Mouse (Mus musculus): ENCODE measurements around the gene Eef1a2. TPM values are rescaled to one million over a fixed set of nuclear protein-coding genes. Genes with fewer than 3 reads are reported as not detected.

Eef1a2 gene
- polyA plus RNA-seq (2015; fragmentation: Nextera tagmentation; extraction: Ambion mirVana) = 10.0 and 11.0 TPM in 2 replicates

DNA sequence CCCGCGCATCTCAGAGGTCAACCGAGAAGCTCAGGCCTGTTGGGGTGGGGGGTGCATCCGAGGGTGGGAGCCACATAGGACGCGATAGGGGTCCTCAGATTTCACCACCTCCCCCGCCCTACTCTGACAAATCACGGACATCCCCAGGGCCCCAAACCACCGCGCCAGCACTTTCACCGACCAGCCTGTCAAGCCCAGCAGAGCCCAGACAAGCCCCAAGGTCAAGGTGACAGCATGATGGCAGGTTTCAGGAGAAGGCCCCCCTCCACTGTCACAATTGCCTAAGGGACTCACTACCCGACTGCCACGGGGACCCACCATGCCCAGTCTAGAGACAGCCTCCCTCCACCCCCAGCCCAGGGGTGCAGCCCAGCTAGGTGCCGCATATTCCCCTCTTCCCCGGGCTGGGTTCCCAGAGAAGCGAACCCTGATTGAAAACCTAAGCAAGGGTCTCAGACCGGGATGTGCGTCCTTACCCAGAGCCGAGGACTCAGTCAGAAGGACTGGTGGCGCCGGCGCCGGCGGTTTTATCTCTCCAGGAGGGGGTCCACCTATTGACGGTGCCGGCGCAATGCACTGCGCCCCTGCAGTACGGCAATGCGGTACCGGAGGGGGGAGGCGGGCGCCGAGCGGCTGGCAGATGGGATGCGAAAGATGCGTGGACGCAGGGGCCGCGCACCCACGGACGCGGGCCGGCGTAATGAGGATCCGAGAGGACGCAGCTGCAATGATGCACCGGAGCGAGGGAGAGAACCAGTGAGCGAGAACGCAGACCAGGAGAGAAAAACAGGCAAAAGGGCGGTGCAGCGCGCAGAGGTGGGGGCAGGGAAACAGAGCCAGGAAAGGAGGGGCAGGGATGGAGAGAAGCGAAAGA, at the start of gene Eef1a2:
Eef1a2 (minus strand) TSS at position 767 of the 874 bp plus-strand sequence.
- no peaks in the 10 kb centered on the region for H3K9me3 ChIP-seq (replicated peaks; ENCODE audit: control insufficient read depth, low read length, poor library complexity, severe bottlenecking)
- H3K4me1 ChIP-seq (ENCODE audit: control insufficient read depth, insufficient read depth, low read length) = peaks cover 47% of the 10 kb centered on the region
- peak within 1 kb of the TSS; percentile 91 for H3K9ac ChIP-seq (ENCODE audit: low read depth, low read length)
- H3K4me2 ChIP-seq (ENCODE audit: low read length) = peak within 1 kb of the TSS; percentile 78
- 2% methylated on average over 55 of the region's 55 CpGs for WGBS
- H3K36me3 ChIP-seq (ENCODE audit: control insufficient read depth, insufficient read depth, low read length) = peaks cover 11% of the 10 kb centered on the region
- peak; percentile 77 for ATAC-seq
- no peaks in the 10 kb centered on the region for H3K27me3 ChIP-seq (ENCODE audit: control insufficient read depth, insufficient read depth, low read depth, low read length)
- peak within 1 kb of the TSS; percentile 72 for H3K4me3 ChIP-seq (ENCODE audit: low read depth, low read length)
- peak within 1 kb of the TSS; percentile 91 for H3K27ac ChIP-seq (ENCODE audit: low read length)

DNA sequence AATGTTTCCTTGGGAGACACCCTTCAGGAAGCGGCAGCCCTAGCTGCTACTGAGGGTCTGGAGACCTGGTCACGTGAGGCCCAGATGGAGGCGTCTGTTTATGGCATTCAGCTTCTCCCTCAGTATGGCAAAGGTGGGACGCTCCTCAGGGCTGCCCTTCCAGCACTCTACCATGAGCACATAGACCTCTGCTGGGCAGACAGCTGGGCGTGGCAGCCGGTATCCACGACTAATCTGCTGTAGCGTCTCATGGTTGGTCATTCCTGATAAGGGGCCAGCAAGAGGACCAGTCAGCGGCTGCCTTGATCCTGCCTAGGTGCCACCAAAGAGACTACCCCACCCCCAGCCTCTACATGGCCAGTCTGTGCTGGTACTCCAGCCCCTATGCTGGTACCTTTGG, 49.3 kb upstream of the Eef1a2 start:
- Histone ChIP-seq H3K9ac (ENCODE audit: low read depth, low read length) (no peak overlapping the region), H3K27ac (ENCODE audit: low read length) (no peak overlapping the region), H3K4me1 (ENCODE audit: control insufficient read depth, insufficient read depth, low read length) (no peaks in the 10 kb centered on the region), H3K9me3 (replicated peaks; ENCODE audit: control insufficient read depth, low read length, poor library complexity, severe bottlenecking) (no peaks in the 10 kb centered on the region), H3K27me3 (ENCODE audit: control insufficient read depth, insufficient read depth, low read depth, low read length) (peaks cover 2% of the 10 kb centered on the region; the same call in 1 of the 2 replicates), H3K4me2 (ENCODE audit: low read length) (no peak overlapping the region), H3K4me3 (ENCODE audit: low read depth, low read length) (no peak overlapping the region), H3K36me3 (ENCODE audit: control insufficient read depth, insufficient read depth, low read length) (no peaks in the 10 kb centered on the region)
- ATAC-seq = no peak
- WGBS = 85% methylated on average over 9 of the region's 9 CpGs

DNA sequence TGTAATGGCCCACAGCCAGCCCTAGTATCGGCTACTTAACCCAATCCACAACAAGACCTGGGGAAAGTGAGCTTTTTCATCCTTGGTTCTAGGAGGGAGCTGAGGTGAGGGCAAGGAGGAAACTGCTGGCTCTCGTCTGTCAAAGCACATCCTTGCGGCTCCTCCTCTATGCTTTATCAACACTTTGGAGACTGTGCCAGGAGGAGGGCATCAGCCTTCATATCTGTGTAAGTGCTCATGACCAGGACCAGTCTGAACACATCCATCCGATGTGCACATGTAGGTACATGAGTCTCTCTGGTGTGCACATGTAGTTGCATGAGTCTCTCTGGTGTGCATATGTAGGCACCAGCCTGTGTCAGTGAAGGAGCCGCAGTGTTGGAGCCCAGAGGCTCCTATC, 48.9 kb upstream of the Eef1a2 start:
- 0 out of 2 replicates have a peak, but pooled peaks cover 2% of the 10 kb centered on the region for H3K27me3 ChIP-seq (ENCODE audit: control insufficient read depth, insufficient read depth, low read depth, low read length)
- no peak for ATAC-seq
- no peak overlapping the region for H3K4me2 ChIP-seq (ENCODE audit: low read length)
- no peak overlapping the region for H3K27ac ChIP-seq (ENCODE audit: low read length)
- no peak overlapping the region for H3K4me3 ChIP-seq (ENCODE audit: low read depth, low read length)
- WGBS = 92% methylated on average over 5 of the region's 5 CpGs
- H3K9me3 ChIP-seq (replicated peaks; ENCODE audit: control insufficient read depth, low read length, poor library complexity, severe bottlenecking) = no peaks in the 10 kb centered on the region
- no peaks in the 10 kb centered on the region for H3K36me3 ChIP-seq (ENCODE audit: control insufficient read depth, insufficient read depth, low read length)
- no peaks in the 10 kb centered on the region for H3K4me1 ChIP-seq (ENCODE audit: control insufficient read depth, insufficient read depth, low read length)
- no peak overlapping the region for H3K9ac ChIP-seq (ENCODE audit: low read depth, low read length)

DNA sequence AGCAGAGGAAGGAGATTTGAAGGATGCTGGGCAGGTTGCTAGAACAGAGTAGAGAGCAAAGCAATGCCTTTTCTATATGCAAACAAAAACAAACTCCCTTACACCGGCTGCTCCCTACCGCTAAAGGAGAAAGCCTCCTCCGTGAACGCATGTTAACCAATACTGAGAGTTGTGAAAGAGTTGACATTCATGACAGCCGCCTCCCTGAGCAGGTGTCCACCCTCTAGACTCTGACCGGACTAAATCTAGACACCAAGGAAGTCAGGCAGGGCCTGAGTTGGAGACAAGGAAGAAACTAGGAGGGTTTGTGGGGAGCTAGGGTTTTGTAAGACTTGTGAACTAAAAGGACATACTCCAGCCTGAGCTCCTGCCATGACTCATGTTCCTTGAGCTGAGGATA, 46.1 kb upstream of the Eef1a2 start:
- Histone ChIP-seq H3K9me3 (replicated peaks; ENCODE audit: control insufficient read depth, low read length, poor library complexity, severe bottlenecking) (no peaks in the 10 kb centered on the region), H3K36me3 (ENCODE audit: control insufficient read depth, insufficient read depth, low read length) (no peaks in the 10 kb centered on the region), H3K4me3 (ENCODE audit: low read depth, low read length) (no peak overlapping the region), H3K4me1 (ENCODE audit: control insufficient read depth, insufficient read depth, low read length) (no peaks in the 10 kb centered on the region), H3K27me3 (ENCODE audit: control insufficient read depth, insufficient read depth, low read depth, low read length) (no peaks in the 10 kb centered on the region), H3K27ac (ENCODE audit: low read length) (no peak overlapping the region), H3K4me2 (ENCODE audit: low read length) (no peak overlapping the region), H3K9ac (ENCODE audit: low read depth, low read length) (no peak overlapping the region)
- 80% methylated on average over 6 of the region's 6 CpGs for WGBS
- no peak for ATAC-seq

DNA sequence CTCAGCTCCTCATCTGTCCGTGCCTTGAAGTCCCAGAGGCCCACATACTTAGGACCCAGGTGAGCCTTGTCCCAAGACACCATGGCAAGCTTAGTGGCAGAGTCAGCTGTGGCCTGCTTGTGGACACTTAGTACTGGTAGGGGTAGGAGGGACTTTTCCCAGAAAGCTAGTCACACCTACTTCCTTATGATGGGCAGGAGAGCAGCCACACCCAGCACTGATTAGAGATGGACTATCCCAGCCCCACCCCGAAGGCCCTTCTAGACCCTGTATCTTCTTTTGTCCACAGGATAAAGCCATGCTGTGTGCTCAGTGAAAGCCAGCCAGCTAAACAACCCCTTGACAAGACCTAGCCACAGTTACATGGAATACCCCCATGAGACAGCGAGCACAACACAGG, 45.6 kb upstream of the Eef1a2 start, which contains the start of gene Ptk6:
Ptk6 (minus strand) TSS at position 368 of the 400 bp plus-strand sequence.
- Histone ChIP-seq H3K36me3 (ENCODE audit: control insufficient read depth, insufficient read depth, low read length) (no peaks in the 10 kb centered on the region), H3K27me3 (ENCODE audit: control insufficient read depth, insufficient read depth, low read depth, low read length) (no peaks in the 10 kb centered on the region), H3K4me3 (ENCODE audit: low read depth, low read length) (no peak within 1 kb of the TSS), H3K9me3 (replicated peaks; ENCODE audit: control insufficient read depth, low read length, poor library complexity, severe bottlenecking) (no peaks in the 10 kb centered on the region), H3K4me1 (ENCODE audit: control insufficient read depth, insufficient read depth, low read length) (no peaks in the 10 kb centered on the region), H3K9ac (ENCODE audit: low read depth, low read length) (no peak within 1 kb of the TSS), H3K4me2 (ENCODE audit: low read length) (no peak within 1 kb of the TSS), H3K27ac (ENCODE audit: low read length) (no peak within 1 kb of the TSS)
- WGBS = 90% methylated on average over 3 of the region's 3 CpGs
- no peak for ATAC-seq

DNA sequence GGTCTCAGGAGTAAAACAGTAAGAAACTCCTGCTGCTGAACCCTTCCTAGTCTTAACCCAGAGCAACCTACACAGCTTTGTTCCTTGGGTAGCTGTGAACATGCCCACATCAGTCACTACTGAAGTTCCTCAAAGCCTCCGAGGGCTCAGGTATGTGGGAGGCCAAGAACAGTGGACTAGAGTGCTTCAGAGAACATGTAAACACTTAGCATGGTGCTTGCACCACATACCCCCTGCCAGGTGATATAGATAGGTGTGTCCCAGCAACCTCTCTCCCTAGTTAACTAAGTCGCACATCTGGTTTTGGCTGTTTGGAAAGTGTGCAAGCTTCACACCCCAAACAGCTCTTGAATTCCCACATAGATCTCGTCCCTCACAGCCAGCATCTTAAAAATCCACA, 44.8 kb upstream of the Eef1a2 start:
- no peak for ATAC-seq
- no peaks in the 10 kb centered on the region for H3K36me3 ChIP-seq (ENCODE audit: control insufficient read depth, insufficient read depth, low read length)
- H3K27ac ChIP-seq (ENCODE audit: low read length) = no peak overlapping the region
- H3K9ac ChIP-seq (ENCODE audit: low read depth, low read length) = no peak overlapping the region
- 83% methylated on average over 3 of the region's 3 CpGs for WGBS
- H3K4me1 ChIP-seq (ENCODE audit: control insufficient read depth, insufficient read depth, low read length) = no peaks in the 10 kb centered on the region
- H3K9me3 ChIP-seq (replicated peaks; ENCODE audit: control insufficient read depth, low read length, poor library complexity, severe bottlenecking) = no peaks in the 10 kb centered on the region
- no peaks in the 10 kb centered on the region for H3K27me3 ChIP-seq (ENCODE audit: control insufficient read depth, insufficient read depth, low read depth, low read length)
- H3K4me2 ChIP-seq (ENCODE audit: low read length) = no peak overlapping the region
- H3K4me3 ChIP-seq (ENCODE audit: low read depth, low read length) = no peak overlapping the region

DNA sequence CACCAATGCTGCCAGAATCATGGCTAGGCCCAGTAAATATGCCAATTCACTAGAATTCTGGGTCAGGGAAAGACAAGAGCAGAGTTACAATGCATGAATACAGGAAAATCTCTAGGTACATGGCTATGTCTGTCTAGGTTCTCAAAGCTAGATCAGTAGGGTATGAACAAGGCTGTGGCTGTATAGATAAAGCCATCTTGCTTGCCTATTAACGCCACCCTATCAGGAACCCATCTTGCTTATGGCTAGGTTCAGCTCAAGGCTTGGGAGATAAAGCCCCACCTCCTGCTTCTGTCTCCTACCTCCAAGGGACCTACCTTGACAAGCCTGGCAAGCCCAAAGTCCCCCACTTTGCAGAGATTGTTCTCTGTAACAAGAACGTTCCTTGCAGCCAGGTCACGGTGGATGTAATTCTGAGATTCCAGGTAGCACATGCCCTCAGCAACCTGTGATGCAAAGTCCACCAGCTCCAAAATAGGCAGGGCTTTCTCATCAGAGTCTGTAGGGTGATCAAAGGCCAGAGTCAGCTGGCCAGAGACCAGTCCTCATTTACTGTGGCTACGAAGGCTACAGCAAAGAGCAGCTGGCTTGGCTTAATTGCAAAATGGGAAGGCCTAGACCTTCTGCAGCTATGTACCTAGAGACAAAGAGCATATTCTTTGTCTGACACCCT, 40.0 kb upstream of the Eef1a2 start:
- H3K27me3 ChIP-seq (ENCODE audit: control insufficient read depth, insufficient read depth, low read depth, low read length) = no peaks in the 10 kb centered on the region
- 88% methylated on average over 4 of the region's 4 CpGs for WGBS
- no peak overlapping the region for H3K9ac ChIP-seq (ENCODE audit: low read depth, low read length)
- H3K9me3 ChIP-seq (replicated peaks; ENCODE audit: control insufficient read depth, low read length, poor library complexity, severe bottlenecking) = no peaks in the 10 kb centered on the region
- no peaks in the 10 kb centered on the region for H3K36me3 ChIP-seq (ENCODE audit: control insufficient read depth, insufficient read depth, low read length)
- no peaks in the 10 kb centered on the region for H3K4me1 ChIP-seq (ENCODE audit: control insufficient read depth, insufficient read depth, low read length)
- no peak overlapping the region for H3K27ac ChIP-seq (ENCODE audit: low read length)
- H3K4me2 ChIP-seq (ENCODE audit: low read length) = no peak overlapping the region
- H3K4me3 ChIP-seq (ENCODE audit: low read depth, low read length) = no peak overlapping the region
- no peak for ATAC-seq

DNA sequence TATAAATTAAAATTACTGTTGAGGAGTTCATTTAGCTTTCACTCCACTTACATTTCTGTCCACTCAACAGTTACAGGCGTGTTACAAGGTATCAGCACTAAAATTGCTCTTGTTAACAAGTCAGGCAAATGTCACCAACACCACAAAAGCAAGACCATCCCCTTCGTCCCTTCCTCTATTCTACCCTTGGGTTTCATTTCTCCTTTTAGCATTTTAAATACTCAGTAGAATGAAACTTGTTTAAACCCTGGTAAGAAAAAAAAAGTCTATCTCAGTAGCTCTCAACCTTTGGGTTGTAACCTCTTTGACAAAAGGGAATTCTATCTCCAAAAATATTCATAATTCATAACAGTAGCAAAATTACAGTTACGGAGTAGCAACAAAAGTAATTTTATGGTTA, 36.2 kb upstream of the Eef1a2 start:
- H3K27ac ChIP-seq (ENCODE audit: low read length) = no peak overlapping the region
- H3K4me2 ChIP-seq (ENCODE audit: low read length) = no peak overlapping the region
- H3K36me3 ChIP-seq (ENCODE audit: control insufficient read depth, insufficient read depth, low read length) = no peaks in the 10 kb centered on the region
- H3K4me1 ChIP-seq (ENCODE audit: control insufficient read depth, insufficient read depth, low read length) = peaks cover 7% of the 10 kb centered on the region
- H3K9me3 ChIP-seq (replicated peaks; ENCODE audit: control insufficient read depth, low read length, poor library complexity, severe bottlenecking) = no peaks in the 10 kb centered on the region
- H3K4me3 ChIP-seq (ENCODE audit: low read depth, low read length) = no peak overlapping the region
- no peak for ATAC-seq
- no peaks in the 10 kb centered on the region for H3K27me3 ChIP-seq (ENCODE audit: control insufficient read depth, insufficient read depth, low read depth, low read length)
- 80% methylated on average over 3 of the region's 3 CpGs for WGBS
- no peak overlapping the region for H3K9ac ChIP-seq (ENCODE audit: low read depth, low read length)

DNA sequence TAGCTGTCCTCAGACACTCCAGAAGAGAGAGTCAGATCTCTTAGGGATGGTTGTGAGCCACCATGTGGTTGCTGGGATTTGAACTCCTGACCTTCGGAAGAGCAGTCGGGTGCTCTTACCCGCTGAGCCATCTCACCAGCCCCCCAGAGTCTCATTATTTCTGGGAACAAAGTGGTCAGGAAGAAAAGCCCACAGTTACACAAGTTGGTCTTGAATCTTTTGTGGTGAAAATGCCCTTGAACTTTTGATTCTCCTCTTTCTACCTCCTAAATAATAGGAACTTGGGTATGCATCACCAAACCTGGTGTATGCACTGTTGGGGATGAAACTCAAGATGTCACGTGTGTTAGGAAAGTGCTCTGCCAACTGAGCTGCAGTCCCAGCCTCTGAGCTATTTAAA, 35.1 kb upstream of the Eef1a2 start:
- Histone ChIP-seq H3K4me3 (ENCODE audit: low read depth, low read length) (no peak overlapping the region), H3K9ac (ENCODE audit: low read depth, low read length) (no peak overlapping the region), H3K36me3 (ENCODE audit: control insufficient read depth, insufficient read depth, low read length) (no peaks in the 10 kb centered on the region), H3K4me1 (ENCODE audit: control insufficient read depth, insufficient read depth, low read length) (peaks cover 7% of the 10 kb centered on the region), H3K9me3 (replicated peaks; ENCODE audit: control insufficient read depth, low read length, poor library complexity, severe bottlenecking) (no peaks in the 10 kb centered on the region), H3K4me2 (ENCODE audit: low read length) (no peak overlapping the region), H3K27ac (ENCODE audit: low read length) (no peak overlapping the region), H3K27me3 (ENCODE audit: control insufficient read depth, insufficient read depth, low read depth, low read length) (no peaks in the 10 kb centered on the region)
- ATAC-seq = no peak
- 58% methylated on average over 4 of the region's 4 CpGs for WGBS

Measured in midbrain, embryonic 16.5 days (tissue).